8 mouse cellular contexts compared by ENCODE assay signal in genomic region chr11:115722638-115723037, GRCm38 (mm10). TPM values are rescaled to one million over a fixed set of nuclear protein-coding genes. Genes with fewer than 3 reads are reported as not detected.
DNase-seq lines count a peak whose midpoint lies in the region; ATAC-seq and TF ChIP-seq lines count a peak whose summit lies in the region.

No protein-coding gene starts in this region.

- in situ Hi-C loops in Patski (cut with MboI; ENCODE audit: low pct_unique_long_range_greater_than_20kb) = loop anchor here (5.0 kb wide), 1 partner anchor 90 kb away; the partner anchor contains the start of genes Caskin2 and Tsen54

- H3K4me3 ChIP-seq in hindbrain, embryonic 13.5 days = no peak overlapping the region

- no peaks in the 10 kb centered on the region for H3K9me3 ChIP-seq in hindbrain, embryonic 13.5 days

- CTCF ChIA-PET in Patski (lab: Charles Lee) = interaction anchor here (0.8 to 2.9 kb wide), 14 partner anchors 11 to 158 kb away, joined by 3 to 17 read pairs (median 3); partner anchors contain the start of genes Caskin2, Grb2 and Tsen54

- H3K4me1 ChIP-seq in hindbrain, embryonic 13.5 days (replicated peaks) = no peaks in the 10 kb centered on the region

- peak; percentile 98 for TF ChIP-seq CTCF in Patski (IDR thresholded peaks at IDR 0.05)

- H3K36me3 ChIP-seq in hindbrain, embryonic 13.5 days = no peaks in the 10 kb centered on the region

- H3K27ac ChIP-seq in hindbrain, embryonic 13.5 days = no peak overlapping the region

- 19% methylated on average over 14 of the region's 14 CpGs for WGBS in hindbrain, embryonic 13.5 days

- ATAC-seq in Patski = peak; percentile 31
- no peak for ATAC-seq in hindbrain, embryonic 13.5 days (ENCODE audit: low FRiP score)
- peak; percentile 85 for ATAC-seq in megakaryocyte, adult 5-6 weeks (ENCODE audit: poor library complexity, severe bottlenecking)

- no peaks in the 10 kb centered on the region for H3K27me3 ChIP-seq in Patski
- no peaks in the 10 kb centered on the region for H3K27me3 ChIP-seq in hindbrain, embryonic 13.5 days

- POLR2A ChIA-PET in Patski (lab: Charles Lee) = interaction anchor here (0.7 to 1.7 kb wide), 4 partner anchors 57 to 91 kb away, joined by 3 to 17 read pairs (median 4); partner anchors contain the start of genes Caskin2 and Tsen54

- H3K4me2 ChIP-seq in hindbrain, embryonic 13.5 days = 0 out of 2 replicates have a peak overlapping the region, but pooled peaks have one; percentile 11

- H3K9ac ChIP-seq in hindbrain, embryonic 13.5 days = 0 out of 2 replicates have a peak overlapping the region, but pooled peaks have one; percentile 5

- no peak for DNase-seq in Patski (ENCODE audit: low read depth, low spot score)
- DNase-seq in cerebellum, adult 9-11 months = peak; percentile 85
- peak; percentile 58 to 82 for DNase-seq in frontal cortex, postnatal 14 days (ENCODE audit: low spot score in 2 of 2)
- peak; percentile 71 to 76 for DNase-seq in layer of hippocampus, postnatal 36 days
- DNase-seq in right cerebral cortex, postnatal 25 days = peak; percentile 76
- DNase-seq in urinary bladder, postnatal 4 days (ENCODE audit: low spot score in 2 of 2) = peak; percentile 78 to 89

RNA-seq across cellular contexts. Expression of gene Grb2, which starts 14.2 kb away (rescaled TPM):
- 99.5 TPM for polyA plus RNA-seq in Patski (2021)
- 184 and 196 TPM in 2 replicates for polyA plus RNA-seq in hindbrain, embryonic 13.5 days (2015; fragmentation: Nextera tagmentation; extraction: Ambion mirVana)
- 100 to 1,000 TPM; 181 to 192 TPM for total RNA-seq in layer of hippocampus, postnatal 36 days (2021)
- 109 TPM in 2 replicates for total RNA-seq in megakaryocyte, adult 5-6 weeks (2015)
- 68.7 and 124 TPM in 2 replicates for total RNA-seq in megakaryocyte, adult 5-6 weeks (2017)

RNA-seq across cellular contexts. Expression of gene Tmem94, which starts 42.6 kb away (rescaled TPM):
- 44.3 TPM for polyA plus RNA-seq in Patski (2021)
- polyA plus RNA-seq in hindbrain, embryonic 13.5 days (2015; fragmentation: Nextera tagmentation; extraction: Ambion mirVana) = 30.9 TPM in 2 replicates
- 10 to 100 TPM; 49.6 to 50.1 TPM for total RNA-seq in layer of hippocampus, postnatal 36 days (2021)
- 16.1 and 17.1 TPM in 2 replicates for total RNA-seq in megakaryocyte, adult 5-6 weeks (2015)
- total RNA-seq in megakaryocyte, adult 5-6 weeks (2017) = 15.9 and 18.8 TPM in 2 replicates
